Mouse (Mus musculus) urinary bladder, adult 2 months (tissue): ENCODE data around the gene Asgr1. TPM values are rescaled to one million over a fixed set of nuclear protein-coding genes. Genes with fewer than 3 reads are reported as not detected.

Experiments used
- DNase-seq: peaks from one replicate; pipeline ENCODE4 v3.0.0; 2022; ENCODE audit warnings: low spot score
- polyA plus RNA-seq: library from polyadenylated mRNA; depleted of rRNA; stranded (reverse); fragments of >200 nt; gene quantifications from 2 replicates; pipeline ENCODE4 v1.2.3, GENCODE M21; 2012

Asgr1 gene
- polyA plus RNA-seq, 1 experiment = 0.07 TPM

GRCm38 (mm10) chr11:70026689-70027088, 27.2 kb upstream of the Asgr1 start:
- DNase-seq = no peak

GRCm38 (mm10) chr11:70027397-70027796, 26.5 kb upstream of the Asgr1 start:
- no peak for DNase-seq

GRCm38 (mm10) chr11:70028401-70029129, 25.3 kb upstream of the Asgr1 start:
- no peak for DNase-seq

GRCm38 (mm10) chr11:70029130-70029801, 24.6 kb upstream of the Asgr1 start:
- DNase-seq = no peak

GRCm38 (mm10) chr11:70029829-70030550, 23.9 kb upstream of the Asgr1 start:
- DNase-seq = no peak

- no peak for DNase-seq
These were observed 23.1 kb upstream of the Asgr1 start for GRCm38 (mm10) chr11:70030651-70031320.

- DNase-seq = no peak
These were observed 22.6 kb upstream of the Asgr1 start for GRCm38 (mm10) chr11:70031321-70031670.

GRCm38 (mm10) chr11:70038174-70038573, 15.7 kb upstream of the Asgr1 start:
- no peak for DNase-seq

- DNase-seq = no peak
These were observed 14.3 kb upstream of the Asgr1 start for GRCm38 (mm10) chr11:70039631-70040030.

- DNase-seq = no peak
These were observed 13.7 kb upstream of the Asgr1 start for GRCm38 (mm10) chr11:70040184-70040583.

- no peak for DNase-seq
These were observed 11.4 kb upstream of the Asgr1 start for GRCm38 (mm10) chr11:70042309-70043085.

GRCm38 (mm10) chr11:70043665-70044064, 10.2 kb upstream of the Asgr1 start:
- DNase-seq = no peak

GRCm38 (mm10) chr11:70045435-70045834, 8.4 kb upstream of the Asgr1 start:
- DNase-seq = no peak

- no peak for DNase-seq
These were observed 4.5 kb upstream of the Asgr1 start for GRCm38 (mm10) chr11:70049366-70049765.

GRCm38 (mm10) chr11:70049816-70050215, 4.1 kb upstream of the Asgr1 start:
- DNase-seq = no peak

- DNase-seq = no peak
These were observed 729 bp upstream of the Asgr1 start for GRCm38 (mm10) chr11:70053156-70053555.

- peak; percentile 47 for DNase-seq
These were observed 1.8 kb downstream of the Asgr1 start for GRCm38 (mm10) chr11:70055618-70056214.

- no peak for DNase-seq
These were observed 3.9 kb downstream of the Asgr1 start for GRCm38 (mm10) chr11:70057805-70058204.

GRCm38 (mm10) chr11:70059930-70060329, 6.0 kb downstream of the Asgr1 start:
- DNase-seq = no peak

GRCm38 (mm10) chr11:70063053-70063452, 9.2 kb downstream of the Asgr1 start:
- no peak for DNase-seq

- DNase-seq = no peak
These were observed 12.8 kb downstream of the Asgr1 start for GRCm38 (mm10) chr11:70066701-70067100.
